Mouse (Mus musculus) heart, postnatal 0 days (tissue): ENCODE data around the gene Bloc1s5.

Experiments
- CTCF ChIP-seq: IDR thresholded peaks from 2 replicates; pipeline ENCODE4 v1.5.1; 2016; ENCODE audit warnings: antibody characterized with exemption, control low read depth, low read depth
- EP300 ChIP-seq: IDR thresholded peaks from 2 replicates; pipeline ENCODE4 v1.6.1; 2016; ENCODE audit warnings: antibody characterized with exemption, low read depth

DNA sequence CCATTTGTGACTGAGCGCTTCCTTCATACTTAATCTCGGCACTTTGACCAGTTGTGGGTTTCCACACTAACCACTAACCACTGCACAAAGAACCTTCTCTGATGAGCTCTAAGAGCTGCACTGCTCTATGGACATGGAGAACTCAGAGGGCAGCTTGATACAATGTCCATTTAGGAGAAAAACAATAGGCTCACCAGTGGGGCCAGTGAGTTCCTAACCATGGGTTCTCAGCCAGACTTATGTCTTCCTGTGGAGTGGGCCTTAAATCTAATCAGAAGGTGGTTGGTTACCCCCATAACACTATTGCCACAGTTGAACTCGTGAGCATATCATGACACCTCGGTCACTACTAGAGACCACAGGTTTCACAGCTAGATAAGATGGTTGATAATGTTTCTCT lies 48.5 kb downstream of the Bloc1s5 start:
- TF ChIP-seq CTCF, result no peak
- no peak for TF ChIP-seq EP300
